Mouse (Mus musculus) embryonic fibroblast, embryonic 13.5 days (primary cell): ENCODE data around the gene Gm49318.
A peak's percentile ranks its signal among the peaks of the same experiment; 100 is the strongest.

Experiments
- CTCF ChIP-seq: IDR thresholded peaks from 2 replicates; pipeline ENCODE4 v1.5.1; 2011; ENCODE audit warnings: mild to moderate bottlenecking, control low read depth, low read length, moderate library complexity, borderline replicate concordance; ENCODE audit not compliant: insufficient read depth
- POLR2A ChIP-seq: IDR thresholded peaks from 2 replicates; pipeline ENCODE4 v1.6.1; 2011; ENCODE audit warnings: low read depth, mild to moderate bottlenecking, control low read depth, low read length, moderate library complexity

- peak; percentile 78 for TF ChIP-seq CTCF
- TF ChIP-seq POLR2A: peak; percentile 31; the same call in 1 of the 2 replicates
Measured at GRCm38 (mm10) chr9:22095854-22096307, 24.8 kb upstream of the Gm49318 start.
